Mouse (Mus musculus) adrenal gland, postnatal 14 days (tissue): ENCODE results near the gene Wdr83os. TPM values are rescaled to one million over a fixed set of nuclear protein-coding genes. Genes with fewer than 3 reads are reported as not detected.

Source experiments
- DNase-seq: peaks from one replicate; pipeline ENCODE4 v3.0.0; 2021; ENCODE audit warnings: mixed read lengths
- long read RNA-seq, 2 experiments: library from polyadenylated mRNA; stranded (forward); transcript quantifications; one replicate each; pipeline ENCODE4 v2.0.0; 2021
- total RNA-seq: library from RNA; stranded (reverse); gene quantifications from 2 replicates; pipeline ENCODE4 v1.2.3, GENCODE M21; 2021

Gene Wdr83os
- 68.3 and 70.3 TPM in 2 replicates for total RNA-seq
- long read RNA-seq, experiment 1, transcript Wdr83os-203 (3 exons, 798 nt): minor isoform, 11 of 84 reads
- long read RNA-seq, experiment 1, transcript Wdr83os-201 (4 exons, 922 nt): major isoform, 69 of 84 reads
- long read RNA-seq, experiment 1, partial matches to known transcripts: 1 of 84 reads
- long read RNA-seq, experiment 1, other reads (novel, unspliced or antisense): 3 of 84 reads
- long read RNA-seq, experiment 2, transcript Wdr83os-203 (3 exons, 798 nt): minor isoform, 5 of 64 reads
- long read RNA-seq, experiment 2, transcript Wdr83os-201 (4 exons, 922 nt): major isoform, 58 of 64 reads
- long read RNA-seq, experiment 2, partial matches to known transcripts: 1 of 64 reads
- long read RNA-seq, experiment 2, other reads (novel, unspliced or antisense): 0 of 64 reads

- DNase-seq: peak; percentile 69
These were observed at the start of gene Wdr83os for GRCm38 (mm10) chr8:85080532-85081215. Wdr83os (plus strand) TSS chr8:85080740.

GRCm38 (mm10) chr8:85032622-85033311 lies 47.8 kb upstream of the Wdr83os start:
- peak; percentile 42 for DNase-seq

- DNase-seq: no peak
These were observed 46.7 kb upstream of the Wdr83os start for GRCm38 (mm10) chr8:85033867-85034266.

GRCm38 (mm10) chr8:85034764-85035163 lies 45.8 kb upstream of the Wdr83os start:
- DNase-seq: peak; percentile 90

- DNase-seq: no peak
These were observed 45.3 kb upstream of the Wdr83os start for GRCm38 (mm10) chr8:85035165-85035727.

GRCm38 (mm10) chr8:85035728-85036310 lies 44.7 kb upstream of the Wdr83os start:
- DNase-seq: peak; percentile 45

GRCm38 (mm10) chr8:85036381-85036717 lies 44.2 kb upstream of the Wdr83os start:
- DNase-seq: no peak

GRCm38 (mm10) chr8:85036718-85037365 lies 43.7 kb upstream of the Wdr83os start, which contains the start of gene Tnpo2:
Tnpo2 (plus strand) TSS chr8:85036915.
- DNase-seq: peak; percentile 95

GRCm38 (mm10) chr8:85037366-85037680 lies 43.2 kb upstream of the Wdr83os start:
- DNase-seq: no peak

GRCm38 (mm10) chr8:85037681-85038531 lies 42.6 kb upstream of the Wdr83os start:
- DNase-seq: peak; percentile 62

GRCm38 (mm10) chr8:85043619-85044018 lies 36.9 kb upstream of the Wdr83os start:
- no peak for DNase-seq

- peak; percentile 47 for DNase-seq
These were observed 23.2 kb upstream of the Wdr83os start for GRCm38 (mm10) chr8:85057367-85057766.

- DNase-seq: peak; percentile 93
These were observed 20.5 kb upstream of the Wdr83os start, which contains the start of gene Fbxw9 for GRCm38 (mm10) chr8:85059879-85060616. Fbxw9 (plus strand) TSS chr8:85060055.

GRCm38 (mm10) chr8:85062603-85063002 lies 17.9 kb upstream of the Wdr83os start:
- DNase-seq: no peak

GRCm38 (mm10) chr8:85065213-85065612 lies 15.3 kb upstream of the Wdr83os start:
- no peak for DNase-seq

- DNase-seq: no peak
These were observed 13.4 kb upstream of the Wdr83os start for GRCm38 (mm10) chr8:85067155-85067554.

- no peak for DNase-seq
These were observed 12.6 kb upstream of the Wdr83os start, which contains the start of gene Gm5741 for GRCm38 (mm10) chr8:85067982-85068381. Gm5741 (minus strand) TSS chr8:85067982.

GRCm38 (mm10) chr8:85071041-85071440 lies 9.5 kb upstream of the Wdr83os start:
- no peak for DNase-seq

GRCm38 (mm10) chr8:85071514-85072281 lies 8.8 kb upstream of the Wdr83os start, which contains the start of gene Dhps:
Dhps (plus strand) TSS chr8:85071757.
- DNase-seq: peak; percentile 94
